Mouse (Mus musculus) ES-E14 (cell line): ENCODE results near the gene Tbcc.

Experiments
- ZC3H11A ChIP-seq: IDR thresholded peaks from 2 replicates; pipeline ENCODE4 v1.6.1; 2012; ENCODE audit warnings: low read depth, mild to moderate bottlenecking, inconsistent platforms, low read length, borderline replicate concordance
- ZNF384 ChIP-seq: IDR thresholded peaks from 2 replicates; pipeline ENCODE4 v1.6.1; 2012; ENCODE audit warnings: low read depth, low read length, inconsistent platforms

GRCm38 (mm10) chr17:46890116-46890815 is at the start of gene Tbcc:
- no peak for TF ChIP-seq ZC3H11A
- peak; percentile 99 for TF ChIP-seq ZNF384
